Mouse (Mus musculus) embryonic facial prominence, embryonic 10.5 days (tissue): ENCODE data around the gene Elmo2. TPM values are rescaled to one million over a fixed set of nuclear protein-coding genes. Genes with fewer than 3 reads are reported as not detected.

Experiments
- DNase-seq: peaks from one replicate; pipeline ENCODE4 v3.0.0-alpha.2; 2017; ENCODE audit warnings: low spot score
- H3K27ac ChIP-seq: fragments of 300-500 bp; sonication (generic); replicated peaks from 2 replicates; pipeline ENCODE4 v1.5.1; 2016; ENCODE audit warnings: mild to moderate bottlenecking
- H3K27me3 ChIP-seq: fragments of 300-500 bp; sonication (generic); replicated peaks from 2 replicates; pipeline ENCODE4 v1.6.1; 2016; ENCODE audit warnings: low read depth, mild to moderate bottlenecking; ENCODE audit not compliant: poor library complexity, severe bottlenecking
- H3K36me3 ChIP-seq: fragments of 300-500 bp; sonication (generic); replicated peaks from 2 replicates; pipeline ENCODE4 v1.6.1; 2016; ENCODE audit warnings: mild to moderate bottlenecking, moderate library complexity
- H3K4me1 ChIP-seq: fragments of 300-500 bp; sonication (generic); 2 replicates; pipeline ENCODE4 v1.6.1; 2016
- H3K4me3 ChIP-seq: fragments of 300-500 bp; sonication (generic); 2 replicates; pipeline ENCODE4 v1.5.1; 2016; ENCODE audit warnings: mild to moderate bottlenecking, moderate library complexity
- H3K9me3 ChIP-seq: fragments of 300-500 bp; sonication (generic); 2 replicates; pipeline ENCODE4 v1.6.1; 2016; ENCODE audit warnings: mild to moderate bottlenecking
- WGBS: fragments of 180-500 bp; shearing (Covaris S2); methylation state at CpG from one replicate; pipeline ENCODE4 v1.1.7; 2016; 5-methylcytosine and 5-hydroxymethylcytosine counted together
- polyA plus RNA-seq: library from polyadenylated mRNA; unstranded; fragments of >200 nt; fragmentation: Nextera tagmentation; extraction: Ambion mirVana; gene quantifications from 2 replicates; pipeline ENCODE4 v1.2.1, GENCODE M21; 2016

Gene Elmo2
- polyA plus RNA-seq, 1 experiment from 2014 or later = 93.5 TPM

DNA sequence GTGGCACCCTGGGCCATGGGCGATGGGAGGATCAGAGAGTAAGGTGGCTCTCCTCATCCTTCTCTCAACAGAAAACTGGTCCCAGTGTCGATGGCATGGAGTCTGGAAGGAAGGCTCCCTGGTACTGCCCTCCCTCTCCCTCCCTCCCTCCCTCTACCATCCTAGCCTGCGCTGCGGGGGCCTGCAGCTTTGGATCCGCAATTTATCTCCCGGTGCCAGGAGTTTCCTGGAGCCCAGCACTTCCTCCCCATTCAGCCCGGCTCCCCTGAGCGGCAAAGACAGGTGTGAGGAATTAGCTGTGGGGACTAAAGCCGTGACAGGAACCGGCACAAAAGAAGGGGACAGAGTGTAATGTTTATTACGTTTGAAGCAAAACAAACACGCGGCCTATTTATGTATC lies 83.7 kb downstream of the Elmo2 start:
- WGBS = 3% methylated on average over 13 of the region's 13 CpGs
- no peak overlapping the region for H3K4me3 ChIP-seq
- H3K4me1 ChIP-seq = peaks cover 35% of the 10 kb centered on the region
- no peak for DNase-seq
- no peak overlapping the region for H3K27ac ChIP-seq
- no peaks in the 10 kb centered on the region for H3K36me3 ChIP-seq
- peaks cover 100% of the 10 kb centered on the region for H3K27me3 ChIP-seq
- H3K9me3 ChIP-seq = no peaks in the 10 kb centered on the region

- 61% methylated on average over 7 of the region's 7 CpGs for WGBS
- peaks cover 100% of the 10 kb centered on the region for H3K27me3 ChIP-seq
- no peaks in the 10 kb centered on the region for H3K36me3 ChIP-seq
- no peak overlapping the region for H3K4me3 ChIP-seq
- H3K9me3 ChIP-seq = no peaks in the 10 kb centered on the region
- no peak for DNase-seq
- H3K27ac ChIP-seq = no peak overlapping the region
- H3K4me1 ChIP-seq = peaks cover 27% of the 10 kb centered on the region
Observed at GRCm38 (mm10) chr2:165241786-165242185, 84.5 kb downstream of the Elmo2 start.

DNA sequence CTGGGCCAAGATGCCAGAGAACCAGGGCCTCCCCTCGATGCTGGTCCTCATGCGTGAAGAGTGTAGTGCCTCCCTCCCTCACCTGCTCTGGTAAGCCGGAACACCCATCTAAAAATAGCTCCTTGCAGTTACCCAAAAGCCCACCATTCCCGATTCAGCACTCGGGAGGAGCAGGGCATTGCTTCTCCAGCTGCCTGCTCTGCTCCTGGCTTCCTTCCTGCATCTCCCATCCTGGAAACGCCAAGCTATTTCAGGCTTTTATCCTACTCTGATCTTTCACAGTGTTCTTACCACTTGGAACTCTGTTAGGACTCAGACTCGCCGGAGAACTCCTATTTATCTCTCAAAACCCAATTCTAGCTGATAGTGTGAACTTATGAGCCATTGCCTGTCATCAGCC lies 85.9 kb downstream of the Elmo2 start:
- no peak for DNase-seq
- peaks cover 100% of the 10 kb centered on the region for H3K27me3 ChIP-seq
- no peak overlapping the region for H3K4me3 ChIP-seq
- H3K27ac ChIP-seq = no peak overlapping the region
- no peaks in the 10 kb centered on the region for H3K36me3 ChIP-seq
- 32% methylated on average over 8 of the region's 8 CpGs for WGBS
- no peaks in the 10 kb centered on the region for H3K9me3 ChIP-seq
- H3K4me1 ChIP-seq = peaks cover 33% of the 10 kb centered on the region

- Histone ChIP-seq H3K4me3 (no peak overlapping the region), H3K4me1 (peaks cover 41% of the 10 kb centered on the region), H3K36me3 (no peaks in the 10 kb centered on the region), H3K27me3 (peaks cover 100% of the 10 kb centered on the region), H3K9me3 (no peaks in the 10 kb centered on the region), H3K27ac (no peak overlapping the region)
- 11% methylated on average over 15 of the region's 15 CpGs for WGBS
- peak; percentile 65 for DNase-seq
Observed at GRCm38 (mm10) chr2:165239533-165240144, 86.6 kb downstream of the Elmo2 start.

GRCm38 (mm10) chr2:165238416-165239145 lies 87.7 kb downstream of the Elmo2 start:
- Histone ChIP-seq H3K4me3 (no peak overlapping the region), H3K27ac (no peak overlapping the region), H3K4me1 (peaks cover 51% of the 10 kb centered on the region), H3K36me3 (no peaks in the 10 kb centered on the region), H3K9me3 (no peaks in the 10 kb centered on the region), H3K27me3 (peaks cover 100% of the 10 kb centered on the region)
- WGBS = 7% methylated on average over 12 of the region's 12 CpGs
- DNase-seq = no peak

Other genes with a start within 250 kb of the Elmo2 start
- gene 1700025C18Rik, start 235.7 kb downstream of the Elmo2 start, polyA plus RNA-seq = not detected in 2 replicates
- 0.91 and 1.1 TPM in 2 replicates for gene Cdh22, start 91.6 kb downstream of the Elmo2 start, polyA plus RNA-seq
- gene Slc35c2, start 38.6 kb downstream of the Elmo2 start, polyA plus RNA-seq = 59.2 and 64.6 TPM in 2 replicates
- 3.0 and 3.2 TPM in 2 replicates for gene Zfp663, start 42.2 kb upstream of the Elmo2 start, polyA plus RNA-seq
- gene Zfp334, start 61.8 kb upstream of the Elmo2 start, polyA plus RNA-seq = 20.8 and 21.6 TPM in 2 replicates
- 0.06 and 0.18 TPM in 2 replicates for gene Ocstamp, start 73.9 kb upstream of the Elmo2 start, polyA plus RNA-seq
- 0.40 and 0.44 TPM in 2 replicates for gene Slc13a3, start 146.8 kb upstream of the Elmo2 start, polyA plus RNA-seq
- gene Trp53rka, start 166.8 kb upstream of the Elmo2 start, polyA plus RNA-seq = 57.1 and 59.5 TPM in 2 replicates
- 3.9 and 5.5 TPM in 2 replicates for gene Slc2a10, start 177.3 kb upstream of the Elmo2 start, polyA plus RNA-seq